In the genomic region with DNA sequence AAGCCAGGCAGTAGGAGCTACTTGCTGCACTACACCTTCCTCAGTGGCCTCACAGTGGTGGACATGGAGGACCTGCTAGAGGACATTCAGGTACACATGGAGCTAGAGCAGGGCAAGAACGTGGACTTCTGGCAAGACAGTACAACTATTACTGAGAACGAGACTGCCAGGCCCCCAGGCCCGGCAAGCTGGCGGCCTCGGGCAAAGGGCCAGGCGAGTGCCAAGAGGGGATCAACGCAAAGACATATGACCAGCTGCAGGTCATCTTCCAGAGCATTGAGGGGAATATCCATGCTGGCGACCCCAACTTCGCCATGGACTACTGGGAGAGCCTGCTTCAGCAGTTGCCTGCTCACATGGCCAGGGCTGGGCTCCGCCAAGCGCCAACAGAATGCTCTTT, we compare ENCODE assay signal across 21 mouse cellular contexts. TPM values are rescaled to one million over a fixed set of nuclear protein-coding genes. Genes with fewer than 3 reads are reported as not detected.
A peak's percentile ranks its signal among the peaks of the same experiment; 100 is the strongest.
DNase-seq lines count a peak whose midpoint lies in the region; TF ChIP-seq lines count a peak whose summit lies in the region.
"Had no signal": no experiment of that assay in that cellular context is flagged by ENCODE, and none has a peak within 500 bp of the region (broad histone marks: within the 10 kb centered on the region; RNA-seq: fewer than 3 reads in every experiment).

No protein-coding gene starts in this region.

- DNase-seq in cerebellum, postnatal 10 days = peak; percentile 39 to 50
- no peak for DNase-seq in cerebellum, adult 11-12 months
- DNase-seq in gastrocnemius, adult 2 months = peak; percentile 12
- DNase-seq in gastrocnemius, postnatal 14 days = no peak
- DNase-seq in heart, adult 11 months = peak; percentile 82
- no peak for DNase-seq in heart, adult 9 months (ENCODE audit: low spot score in 2 of 2)
- peak; percentile 15 for DNase-seq in urinary bladder, adult 2 months (ENCODE audit: low spot score)
- no peak for DNase-seq in urinary bladder, adult 18-20 months (ENCODE audit: low spot score in 2 of 2)
- DNase-seq: adrenal gland, adult 2 months; adrenal gland, postnatal 10 days; adrenal gland, postnatal 25 days; B cell, adult 2 months; cerebellum, adult 11 months; cerebellum, adult 9-10 months; cerebellum, postnatal 36 days; embryo, embryonic 11 days had no signal

- H3K27ac ChIP-seq in gastrocnemius, adult 2 months = no peak overlapping the region
- H3K27ac ChIP-seq: embryonic facial prominence, embryonic 13.5 days; embryonic facial prominence, embryonic 15.5 days; forebrain, embryonic 10.5 days had no signal

- intact Hi-C loops in gastrocnemius, adult 2 months (cut with DNase I) = no loop called here
- intact Hi-C loops in gastrocnemius, postnatal 14 days (cut with DNase I; ENCODE audit: low total_unique reads) = no loop called here

- TF ChIP-seq CTCF in gastrocnemius, adult 2 months (IDR thresholded peaks at IDR 0.05) = no peak

- H3K4me3 ChIP-seq in gastrocnemius, adult 2 months = no peak overlapping the region
- H3K4me3 ChIP-seq: embryonic facial prominence, embryonic 13.5 days; embryonic facial prominence, embryonic 15.5 days; erythroblast, embryonic 14.5 days; forebrain, embryonic 10.5 days had no signal

RNA-seq across cellular contexts. Expression of gene Map1s, which starts 26.0 kb away (rescaled TPM):
- 10 to 100 TPM; 10.6 to 11.2 TPM for total RNA-seq in gastrocnemius, adult 2 months (2021)
- 10 to 100 TPM; 13.8 to 15.5 TPM for total RNA-seq in gastrocnemius, postnatal 14 days (2021)
- 30.8 and 34.4 TPM in 2 replicates for polyA plus RNA-seq in urinary bladder, adult 2 months (2012; rRNA removed)

RNA-seq across cellular contexts. Expression of gene Rpl18a, which starts 34.5 kb away (rescaled TPM):
- 1,000 to 10,000 TPM in 1 of 2 experiments, 100 to 1,000 TPM in 1; 932 to 1,039 TPM for total RNA-seq in gastrocnemius, adult 2 months (2021)
- total RNA-seq in gastrocnemius, postnatal 14 days (2021) = 1,000 to 10,000 TPM; 1,213 to 1,382 TPM
- 3,950 and 3,976 TPM in 2 replicates for polyA plus RNA-seq in urinary bladder, adult 2 months (2012; rRNA removed)

RNA-seq across cellular contexts. Expression of gene Slc5a5, which starts 39.2 kb away (rescaled TPM):
- total RNA-seq in gastrocnemius, adult 2 months (2021) = not detected
- under 1 TPM in 1 of 2 experiments, not detected in 1; 0.08 TPM for total RNA-seq in gastrocnemius, postnatal 14 days (2021)
- 1.7 and 2.3 TPM in 2 replicates for polyA plus RNA-seq in urinary bladder, adult 2 months (2012; rRNA removed)
- polyA plus RNA-seq: CD4-positive, CD25-positive, alpha-beta regulatory T cell, adult 4 months had no signal

RNA-seq across cellular contexts. Expression of gene Ccdc124, which starts 58.0 kb away (rescaled TPM):
- 10 to 100 TPM; 65.6 to 73.1 TPM for total RNA-seq in gastrocnemius, adult 2 months (2021)
- 10 to 100 TPM; 50.3 to 50.9 TPM for total RNA-seq in gastrocnemius, postnatal 14 days (2021)
- 70.9 and 74.6 TPM in 2 replicates for polyA plus RNA-seq in urinary bladder, adult 2 months (2012; rRNA removed)

Comparison
In these comparisons a context has a peak if more than half of its experiments do, and no peak if none do; other contexts are left out.
1. DNase-seq: peak in cerebellum, postnatal 10 days (2 of 2), gastrocnemius, adult 2 months (single experiment), heart, adult 11 months (single experiment) and urinary bladder, adult 2 months (single experiment); none in cerebellum, adult 11-12 months (single experiment), gastrocnemius, postnatal 14 days (single experiment), heart, adult 9 months (0 of 2) and urinary bladder, adult 18-20 months (0 of 2).